Mouse (Mus musculus): ENCODE data around the gene Olfr572. TPM values are rescaled to one million over a fixed set of nuclear protein-coding genes. Genes with fewer than 3 reads are reported as not detected.

The Olfr572 gene
- polyA plus RNA-seq, 1 experiment from 2014 or later, result not detected

GRCm38 (mm10) chr7:102958137-102958536 lies 33.9 kb downstream of the Olfr572 start:
- H3K27ac ChIP-seq, result no peak overlapping the region
- WGBS, result 79% methylated on average over 3 of the region's 3 CpGs
- H3K9me3 ChIP-seq, result no peaks in the 10 kb centered on the region
- no peak overlapping the region for H3K9ac ChIP-seq
- no peak overlapping the region for H3K4me2 ChIP-seq
- no peak overlapping the region for H3K4me3 ChIP-seq
- no peaks in the 10 kb centered on the region for H3K36me3 ChIP-seq
- no peaks in the 10 kb centered on the region for H3K4me1 ChIP-seq
- no peaks in the 10 kb centered on the region for H3K27me3 ChIP-seq
- ATAC-seq (ENCODE audit: insufficient number of reproducible peaks, insufficient read depth, low FRiP score, low TSS enrichment, low read depth), result no peak

GRCm38 (mm10) chr7:102958593-102958992 lies 34.4 kb downstream of the Olfr572 start, which contains the start of gene Olfr575:
Gene Olfr575 (minus strand): TSS chr7:102958775.
- Histone ChIP-seq H3K36me3 (no peaks in the 10 kb centered on the region), H3K27me3 (no peaks in the 10 kb centered on the region), H3K4me3 (no peak within 1 kb of the TSS), H3K4me1 (no peaks in the 10 kb centered on the region), H3K27ac (no peak within 1 kb of the TSS), H3K4me2 (no peak within 1 kb of the TSS), H3K9ac (no peak within 1 kb of the TSS), H3K9me3 (no peaks in the 10 kb centered on the region)
- WGBS, result 57% methylated on average over 1 of the region's 1 CpGs
- no peak for ATAC-seq (ENCODE audit: insufficient number of reproducible peaks, insufficient read depth, low FRiP score, low TSS enrichment, low read depth)

- 49% methylated on average over 2 of the region's 2 CpGs for WGBS
- Histone ChIP-seq H3K9ac (no peak within 1 kb of the TSS), H3K9me3 (no peaks in the 10 kb centered on the region), H3K4me1 (no peaks in the 10 kb centered on the region), H3K36me3 (no peaks in the 10 kb centered on the region), H3K27ac (no peak within 1 kb of the TSS), H3K4me2 (no peak within 1 kb of the TSS), H3K27me3 (no peaks in the 10 kb centered on the region), H3K4me3 (no peak within 1 kb of the TSS)
- ATAC-seq (ENCODE audit: insufficient number of reproducible peaks, insufficient read depth, low FRiP score, low TSS enrichment, low read depth), result no peak
These were observed 38.2 kb downstream of the Olfr572 start, which contains the start of gene Olfr576 for GRCm38 (mm10) chr7:102962360-102962759. Gene Olfr576 (plus strand): TSS chr7:102962660.

- H3K9me3 ChIP-seq, result no peaks in the 10 kb centered on the region
- 39% methylated on average over 1 of the region's 1 CpGs for WGBS
- no peak for ATAC-seq (ENCODE audit: insufficient number of reproducible peaks, insufficient read depth, low FRiP score, low TSS enrichment, low read depth)
These were observed 50.2 kb downstream of the Olfr572 start for GRCm38 (mm10) chr7:102974399-102974798.

GRCm38 (mm10) chr7:102975843-102976242 lies 51.6 kb downstream of the Olfr572 start, which contains the start of gene Olfr577:
Gene Olfr577 (minus strand): TSS chr7:102975943.
- no peak for ATAC-seq (ENCODE audit: insufficient number of reproducible peaks, insufficient read depth, low FRiP score, low TSS enrichment, low read depth)
- WGBS, result 85% methylated on average over 2 of the region's 2 CpGs
- no peaks in the 10 kb centered on the region for H3K4me1 ChIP-seq
- no peaks in the 10 kb centered on the region for H3K27me3 ChIP-seq
- H3K36me3 ChIP-seq, result no peaks in the 10 kb centered on the region
- no peak within 1 kb of the TSS for H3K27ac ChIP-seq
- no peak within 1 kb of the TSS for H3K4me3 ChIP-seq
- no peaks in the 10 kb centered on the region for H3K9me3 ChIP-seq
- no peak within 1 kb of the TSS for H3K4me2 ChIP-seq
- H3K9ac ChIP-seq, result no peak within 1 kb of the TSS

More at GRCm38 (mm10) chr7:102974399-102974798, 50.2 kb downstream of the Olfr572 start:
- Histone ChIP-seq H3K27ac (no peak overlapping the region), H3K4me1 (no peaks in the 10 kb centered on the region), H3K36me3 (no peaks in the 10 kb centered on the region), H3K27me3 (no peaks in the 10 kb centered on the region), H3K4me2 (no peak overlapping the region), H3K9ac (no peak overlapping the region), H3K4me3 (no peak overlapping the region)

Other genes starting within 250 kb of the Olfr572 start
- 16.6 and 18.6 TPM in 2 replicates for gene Trim68, start 237.1 kb upstream of the Olfr572 start, polyA plus RNA-seq (2015; fragmentation: Nextera tagmentation; extraction: Ambion mirVana)
- not detected in 2 replicates for gene Olfr557, start 228.5 kb upstream of the Olfr572 start, polyA plus RNA-seq (2015; fragmentation: Nextera tagmentation; extraction: Ambion mirVana)
- gene Olfr558, start 222.2 kb upstream of the Olfr572 start, polyA plus RNA-seq (2015; fragmentation: Nextera tagmentation; extraction: Ambion mirVana), result 0.08 and 0.15 TPM in 2 replicates
- not detected in 2 replicates for gene Olfr33, start 205.3 kb upstream of the Olfr572 start, polyA plus RNA-seq (2015; fragmentation: Nextera tagmentation; extraction: Ambion mirVana)
- not detected in 2 replicates for gene Olfr559, start 196.9 kb upstream of the Olfr572 start, polyA plus RNA-seq (2015; fragmentation: Nextera tagmentation; extraction: Ambion mirVana)
- not detected in 2 replicates for gene Olfr560, start 165.0 kb upstream of the Olfr572 start, polyA plus RNA-seq (2015; fragmentation: Nextera tagmentation; extraction: Ambion mirVana)
- gene Olfr78, start 164.9 kb upstream of the Olfr572 start, polyA plus RNA-seq (2015; fragmentation: Nextera tagmentation; extraction: Ambion mirVana), result 0.04 and 0.33 TPM in 2 replicates
- gene Olfr561, start 153.2 kb upstream of the Olfr572 start, polyA plus RNA-seq (2015; fragmentation: Nextera tagmentation; extraction: Ambion mirVana), result not detected in 2 replicates
- gene Olfr564, start 120.9 kb upstream of the Olfr572 start, polyA plus RNA-seq (2015; fragmentation: Nextera tagmentation; extraction: Ambion mirVana), result not detected in 2 replicates
- not detected in 2 replicates for gene Olfr566, start 65.6 kb upstream of the Olfr572 start, polyA plus RNA-seq (2015; fragmentation: Nextera tagmentation; extraction: Ambion mirVana)
- 0.45 TPM in 1 of 2 replicates, not detected in the other for gene Olfr568, start 47.3 kb upstream of the Olfr572 start, polyA plus RNA-seq (2015; fragmentation: Nextera tagmentation; extraction: Ambion mirVana)
- gene Olfr569, start 33.5 kb upstream of the Olfr572 start, polyA plus RNA-seq (2015; fragmentation: Nextera tagmentation; extraction: Ambion mirVana), result not detected in 2 replicates
- not detected in 2 replicates for gene Olfr570, start 29.8 kb upstream of the Olfr572 start, polyA plus RNA-seq (2015; fragmentation: Nextera tagmentation; extraction: Ambion mirVana)
- 0.15 and 0.33 TPM in 2 replicates for gene Olfr571, start 6.9 kb upstream of the Olfr572 start, polyA plus RNA-seq (2015; fragmentation: Nextera tagmentation; extraction: Ambion mirVana)
- not detected in 2 replicates for gene Olfr573-ps1, start 18.2 kb downstream of the Olfr572 start, polyA plus RNA-seq (2015; fragmentation: Nextera tagmentation; extraction: Ambion mirVana)
- not detected in 2 replicates for gene Olfr574, start 24.1 kb downstream of the Olfr572 start, polyA plus RNA-seq (2015; fragmentation: Nextera tagmentation; extraction: Ambion mirVana)
- not detected in 2 replicates for gene Olfr575, start 34.4 kb downstream of the Olfr572 start, polyA plus RNA-seq (2015; fragmentation: Nextera tagmentation; extraction: Ambion mirVana)
- gene Olfr576, start 38.3 kb downstream of the Olfr572 start, polyA plus RNA-seq (2015; fragmentation: Nextera tagmentation; extraction: Ambion mirVana), result not detected in 2 replicates
- not detected in 2 replicates for gene Olfr577, start 51.5 kb downstream of the Olfr572 start, polyA plus RNA-seq (2015; fragmentation: Nextera tagmentation; extraction: Ambion mirVana)
- not detected in 2 replicates for gene Olfr578, start 64.9 kb downstream of the Olfr572 start, polyA plus RNA-seq (2015; fragmentation: Nextera tagmentation; extraction: Ambion mirVana)
- gene Olfr582, start 113.6 kb downstream of the Olfr572 start, polyA plus RNA-seq (2015; fragmentation: Nextera tagmentation; extraction: Ambion mirVana), result not detected in 2 replicates
- not detected in 2 replicates for gene Olfr583, start 126.9 kb downstream of the Olfr572 start, polyA plus RNA-seq (2015; fragmentation: Nextera tagmentation; extraction: Ambion mirVana)
- gene Olfr584, start 157.5 kb downstream of the Olfr572 start, polyA plus RNA-seq (2015; fragmentation: Nextera tagmentation; extraction: Ambion mirVana), result not detected in 2 replicates
- not detected in 2 replicates for gene Olfr585, start 173.3 kb downstream of the Olfr572 start, polyA plus RNA-seq (2015; fragmentation: Nextera tagmentation; extraction: Ambion mirVana)
- gene Olfr586, start 201.2 kb downstream of the Olfr572 start, polyA plus RNA-seq (2015; fragmentation: Nextera tagmentation; extraction: Ambion mirVana), result not detected in 2 replicates
- gene Olfr588-ps1, start 216.5 kb downstream of the Olfr572 start, polyA plus RNA-seq (2015; fragmentation: Nextera tagmentation; extraction: Ambion mirVana), result not detected in 2 replicates
- not detected in 2 replicates for gene Olfr589, start 231.9 kb downstream of the Olfr572 start, polyA plus RNA-seq (2015; fragmentation: Nextera tagmentation; extraction: Ambion mirVana)

Measured in embryonic facial prominence, embryonic 13.5 days (tissue).